Mouse (Mus musculus): ENCODE measurements around the gene Trim29. TPM values are rescaled to one million over a fixed set of nuclear protein-coding genes. Genes with fewer than 3 reads are reported as not detected.

Trim29 gene
- total and polyA plus RNA-seq, 2 experiments from 2014 or later: 0.12 to 2.4 TPM

DNA sequence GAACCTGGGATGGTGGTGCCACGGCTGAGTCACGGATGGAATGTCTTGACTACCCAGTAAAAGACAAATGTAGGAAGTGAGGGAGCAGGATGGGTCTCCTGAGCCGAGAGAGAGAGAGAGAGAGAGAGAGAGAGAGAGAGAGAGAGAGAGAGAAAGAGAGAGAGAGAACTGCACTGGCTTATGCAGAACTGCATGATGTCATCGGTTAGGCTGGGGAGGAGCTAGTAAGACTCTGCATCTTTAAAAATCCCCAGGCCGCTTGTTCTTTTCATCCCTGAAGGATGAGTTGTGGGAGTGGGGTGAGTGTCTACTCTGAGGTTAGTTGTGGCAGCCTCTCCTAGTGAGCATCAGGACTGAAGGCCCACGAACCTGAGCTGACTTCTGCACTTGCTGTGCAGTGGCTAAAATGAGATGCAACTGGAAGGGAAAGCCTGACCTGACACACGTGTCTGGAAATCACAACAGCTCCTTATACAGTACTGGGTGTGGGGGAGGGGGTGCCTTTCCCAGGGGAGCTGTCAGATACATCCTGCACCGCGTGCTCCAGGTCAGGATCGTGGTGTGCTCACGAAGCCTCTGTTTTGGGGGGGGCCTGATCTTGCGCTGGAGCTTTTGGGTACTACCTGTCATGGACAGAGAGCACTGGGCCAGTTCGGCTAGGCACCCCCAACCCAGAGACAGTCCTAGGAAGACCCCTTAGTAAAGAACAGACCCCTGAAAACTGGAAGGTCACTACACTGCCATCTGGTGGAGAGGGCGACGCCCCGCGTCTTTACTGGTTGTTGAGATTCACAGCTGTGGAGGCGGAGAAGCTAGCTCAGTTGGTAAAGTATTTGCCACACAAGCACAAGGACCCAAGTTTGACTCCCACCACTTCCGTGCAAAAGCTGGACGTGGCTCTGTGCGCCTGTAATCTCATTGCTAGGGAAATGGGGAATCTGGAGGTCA lies 16.8 kb downstream of the Trim29 start:
- Histone ChIP-seq H3K4me3 (ENCODE audit: low read depth, low read length) (no peak overlapping the region), H3K9ac (replicated peaks; ENCODE audit: low read length, poor library complexity, severe bottlenecking) (no peak overlapping the region), H3K27ac (ENCODE audit: low read depth, low read length) (no peak overlapping the region), H3K4me2 (ENCODE audit: low read depth, low read length, poor library complexity, severe bottlenecking) (no peak overlapping the region), H3K4me1 (ENCODE audit: insufficient read depth, low read length) (no peaks in the 10 kb centered on the region), H3K36me3 (ENCODE audit: insufficient read depth, low read length) (no peaks in the 10 kb centered on the region), H3K27me3 (ENCODE audit: insufficient read depth, low read length) (0 out of 2 replicates have a peak, but pooled peaks cover 3% of the 10 kb centered on the region), H3K9me3 (ENCODE audit: low read length) (no peaks in the 10 kb centered on the region)
- ATAC-seq (ENCODE audit: low FRiP score): peak; percentile 24; the same call in 1 of the 2 replicates
- DNase-seq (ENCODE audit: low spot score): peak; percentile 52
- TF ChIP-seq CTCF (IDR thresholded peaks at IDR 0.05): peak; percentile 69
- 49% methylated on average over 21 of the region's 21 CpGs for WGBS

DNA sequence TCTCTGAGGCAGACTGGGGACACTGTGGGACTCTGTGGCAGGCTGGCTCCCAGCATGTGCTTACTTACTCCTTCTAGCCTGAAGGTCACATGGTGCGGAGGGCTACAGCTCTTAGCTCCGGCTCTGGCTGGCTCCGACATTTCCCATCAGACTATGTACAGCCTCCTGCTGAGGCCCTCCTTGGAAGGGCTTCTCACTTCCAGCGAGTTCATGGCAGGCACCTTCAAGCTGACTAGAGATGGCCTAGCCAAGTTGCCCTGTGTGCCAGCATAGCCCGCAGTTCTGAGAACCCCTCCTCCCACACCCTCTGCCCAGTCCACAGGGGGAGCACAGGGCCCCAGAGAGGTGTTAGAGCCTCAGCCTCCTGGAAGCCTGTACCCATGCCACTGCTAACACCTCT lies 19.8 kb downstream of the Trim29 start:
- no peaks in the 10 kb centered on the region for H3K27me3 ChIP-seq (ENCODE audit: insufficient read depth, low read length)
- H3K36me3 ChIP-seq (ENCODE audit: insufficient read depth, low read length): no peaks in the 10 kb centered on the region
- H3K4me2 ChIP-seq (ENCODE audit: low read depth, low read length, poor library complexity, severe bottlenecking): no peak overlapping the region
- H3K9ac ChIP-seq (replicated peaks; ENCODE audit: low read length, poor library complexity, severe bottlenecking): no peak overlapping the region
- H3K27ac ChIP-seq (ENCODE audit: low read depth, low read length): no peak overlapping the region
- 41% methylated on average over 5 of the region's 5 CpGs for WGBS
- H3K9me3 ChIP-seq (ENCODE audit: low read length): no peaks in the 10 kb centered on the region
- no peak overlapping the region for H3K4me3 ChIP-seq (ENCODE audit: low read depth, low read length)
- no peaks in the 10 kb centered on the region for H3K4me1 ChIP-seq (ENCODE audit: insufficient read depth, low read length)
- ATAC-seq (ENCODE audit: low FRiP score) (no peak), DNase-seq (ENCODE audit: low spot score) (peak; percentile 36)
- no peak for TF ChIP-seq CTCF (IDR thresholded peaks at IDR 0.05)

DNA sequence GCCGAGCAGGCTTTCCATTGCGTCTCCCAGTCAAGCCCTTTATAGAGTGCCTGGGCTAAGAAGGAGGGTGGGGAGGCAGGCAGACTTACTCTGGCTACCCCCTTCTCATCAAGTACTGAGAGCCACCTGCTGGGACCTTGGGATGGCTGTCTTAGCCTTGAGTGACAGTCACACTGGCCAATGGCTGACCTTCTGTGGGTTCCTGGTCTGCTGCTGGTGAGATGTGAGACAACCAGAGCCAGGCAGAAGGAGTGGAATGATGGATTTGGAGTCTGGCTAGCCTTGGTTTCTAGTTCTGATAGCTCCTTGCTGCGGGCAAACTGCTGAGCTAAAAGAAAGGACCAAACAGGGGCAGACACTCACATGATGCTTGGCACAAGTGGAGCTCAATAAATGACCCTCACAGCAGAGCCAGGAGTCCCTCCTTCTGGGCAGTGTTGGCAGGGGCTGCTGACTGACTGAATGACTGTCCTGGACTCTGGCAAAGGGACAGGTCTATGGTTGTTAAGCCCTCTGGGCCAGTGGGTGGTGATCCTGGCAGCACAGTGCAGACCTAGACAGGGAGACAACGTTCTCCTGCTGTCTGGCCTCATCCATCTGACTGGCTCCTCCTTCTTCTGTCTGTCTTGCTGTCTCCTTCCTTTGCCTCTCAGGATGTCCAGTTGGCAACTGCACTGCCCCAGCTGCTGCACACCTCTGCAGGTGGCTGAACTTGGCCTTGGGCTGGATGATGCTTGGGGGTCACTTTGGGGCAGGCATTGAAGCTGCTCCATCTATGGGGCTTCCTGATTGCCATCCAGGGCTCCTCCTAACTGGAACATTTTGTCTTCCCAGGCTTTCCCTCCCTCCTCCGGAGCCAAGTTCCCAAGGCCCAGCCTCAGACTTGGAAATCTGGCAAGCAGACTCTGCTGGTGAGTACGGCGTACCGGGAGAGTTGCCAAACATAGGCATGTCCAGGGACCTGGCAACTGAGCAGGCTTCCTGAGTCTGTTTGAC lies 21.1 kb downstream of the Trim29 start:
- DNase-seq (ENCODE audit: low spot score) (peak; percentile 90), ATAC-seq (ENCODE audit: low FRiP score) (peak; percentile 63)
- H3K9ac ChIP-seq (replicated peaks; ENCODE audit: low read length, poor library complexity, severe bottlenecking): no peak overlapping the region
- 70% methylated on average over 8 of the region's 8 CpGs for WGBS
- H3K4me1 ChIP-seq (ENCODE audit: insufficient read depth, low read length): no peaks in the 10 kb centered on the region
- H3K4me3 ChIP-seq (ENCODE audit: low read depth, low read length): no peak overlapping the region
- H3K27me3 ChIP-seq (ENCODE audit: insufficient read depth, low read length): no peaks in the 10 kb centered on the region
- no peak overlapping the region for H3K4me2 ChIP-seq (ENCODE audit: low read depth, low read length, poor library complexity, severe bottlenecking)
- TF ChIP-seq CTCF (IDR thresholded peaks at IDR 0.05): no peak
- no peaks in the 10 kb centered on the region for H3K36me3 ChIP-seq (ENCODE audit: insufficient read depth, low read length)
- no peaks in the 10 kb centered on the region for H3K9me3 ChIP-seq (ENCODE audit: low read length)
- no peak overlapping the region for H3K27ac ChIP-seq (ENCODE audit: low read depth, low read length)

DNA sequence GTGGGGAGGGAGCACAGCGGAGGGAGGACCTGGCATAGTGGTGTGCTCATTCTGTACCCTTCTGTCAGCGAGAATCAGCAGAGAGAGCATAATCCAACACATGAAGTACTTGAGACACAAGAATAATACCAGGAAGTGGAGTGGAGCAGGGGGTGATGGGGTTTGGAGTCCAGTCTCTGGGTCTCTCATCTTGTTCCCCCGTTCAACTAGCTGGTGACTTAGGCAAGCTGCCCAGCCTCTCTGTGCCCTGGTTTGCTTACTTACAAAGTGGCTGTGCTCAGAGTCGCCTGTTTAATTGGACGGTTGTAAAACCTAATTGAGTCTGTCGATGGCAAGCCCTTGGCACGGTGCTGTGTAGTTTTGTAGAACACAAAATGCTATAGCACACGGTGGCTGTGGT lies 23.8 kb downstream of the Trim29 start:
- H3K4me2 ChIP-seq (ENCODE audit: low read depth, low read length, poor library complexity, severe bottlenecking): no peak overlapping the region
- no peaks in the 10 kb centered on the region for H3K27me3 ChIP-seq (ENCODE audit: insufficient read depth, low read length)
- H3K4me1 ChIP-seq (ENCODE audit: insufficient read depth, low read length): no peaks in the 10 kb centered on the region
- WGBS: 72% methylated on average over 8 of the region's 8 CpGs
- no peaks in the 10 kb centered on the region for H3K36me3 ChIP-seq (ENCODE audit: insufficient read depth, low read length)
- H3K9me3 ChIP-seq (ENCODE audit: low read length): no peaks in the 10 kb centered on the region
- no peak for ATAC-seq (ENCODE audit: low FRiP score)
- H3K4me3 ChIP-seq (ENCODE audit: low read depth, low read length): no peak overlapping the region
- TF ChIP-seq CTCF (IDR thresholded peaks at IDR 0.05): no peak
- no peak overlapping the region for H3K27ac ChIP-seq (ENCODE audit: low read depth, low read length)
- DNase-seq (ENCODE audit: low spot score): no peak
- no peak overlapping the region for H3K9ac ChIP-seq (replicated peaks; ENCODE audit: low read length, poor library complexity, severe bottlenecking)

GRCm38 (mm10) chr9:43337636-43338035 lies 27.0 kb downstream of the Trim29 start:
- Histone ChIP-seq H3K4me2 (ENCODE audit: low read depth, low read length, poor library complexity, severe bottlenecking) (no peak overlapping the region), H3K9ac (replicated peaks; ENCODE audit: low read length, poor library complexity, severe bottlenecking) (no peak overlapping the region), H3K27ac (ENCODE audit: low read depth, low read length) (no peak overlapping the region), H3K4me1 (ENCODE audit: insufficient read depth, low read length) (no peaks in the 10 kb centered on the region), H3K27me3 (ENCODE audit: insufficient read depth, low read length) (no peaks in the 10 kb centered on the region), H3K36me3 (ENCODE audit: insufficient read depth, low read length) (no peaks in the 10 kb centered on the region), H3K9me3 (ENCODE audit: low read length) (no peaks in the 10 kb centered on the region), H3K4me3 (ENCODE audit: low read depth, low read length) (no peak overlapping the region)
- no peak for ATAC-seq (ENCODE audit: low FRiP score)
- 67% methylated on average over 4 of the region's 4 CpGs for WGBS
- no peak for TF ChIP-seq CTCF (IDR thresholded peaks at IDR 0.05)
- DNase-seq (ENCODE audit: low spot score): no peak

All from midbrain, postnatal 0 days (tissue).